Mouse (Mus musculus) naive thymus-derived CD4-positive, alpha-beta T cell, adult 5 months (primary cell): ENCODE results near the gene Xlr4c. TPM values are rescaled to one million over a fixed set of nuclear protein-coding genes. Genes with fewer than 3 reads are reported as not detected.

Experiments used
- polyA plus RNA-seq: library from polyadenylated mRNA; unstranded; fragments of 100-300 nt; shearing (Covaris generic); gene quantifications from one replicate; pipeline ENCODE4 v1.2.1, GENCODE M21; 2017

The Xlr4c gene
- 66.4 TPM for polyA plus RNA-seq

GRCm38 (mm10) chrX:73242821-73243325 is at the start of gene Xlr4c:
TSS of gene Xlr4c (minus strand) at chrX:73243130.

GRCm38 (mm10) chrX:73265270-73265669 is 22.3 kb upstream of the Xlr4c start, which contains the start of gene Xlr3c:
TSS of gene Xlr3c (minus strand) at chrX:73265390.

GRCm38 (mm10) chrX:73227914-73228605 is 14.9 kb downstream of the Xlr4c start, which contains the start of gene F8a:
TSS of gene F8a (plus strand) at chrX:73228291.

GRCm38 (mm10) chrX:73213819-73214564 is 28.9 kb downstream of the Xlr4c start, which contains the start of gene Xlr4b:
TSS of gene Xlr4b (plus strand) at chrX:73214333.

GRCm38 (mm10) chrX:73191934-73192333 is 51.0 kb downstream of the Xlr4c start, which contains the start of gene Xlr3b:
TSS of gene Xlr3b (plus strand) at chrX:73192207.

Other genes with a start within 250 kb of the Xlr4c start
- gene Pnma5, start 206.0 kb downstream of the Xlr4c start, polyA plus RNA-seq: not detected
- not detected for gene Pnma3, start 178.3 kb downstream of the Xlr4c start, polyA plus RNA-seq
- 57.4 TPM for gene Xlr4a, start 160.7 kb downstream of the Xlr4c start, polyA plus RNA-seq
- gene Xlr3a, start 146.0 kb downstream of the Xlr4c start, polyA plus RNA-seq: 1.7 TPM
- gene Gm14685, start 126.1 kb downstream of the Xlr4c start, polyA plus RNA-seq: 0.17 TPM
- gene Xlr5b, start 94.3 kb downstream of the Xlr4c start, polyA plus RNA-seq: not detected
- gene DXBay18, start 93.7 kb downstream of the Xlr4c start, polyA plus RNA-seq: not detected
- gene Spin2d, start 66.1 kb downstream of the Xlr4c start, polyA plus RNA-seq: not detected
- gene Xlr3b, start 50.9 kb downstream of the Xlr4c start, polyA plus RNA-seq: 29.1 TPM
- 116 TPM for gene Xlr4b, start 28.8 kb downstream of the Xlr4c start, polyA plus RNA-seq
- gene F8a, start 14.8 kb downstream of the Xlr4c start, polyA plus RNA-seq: 21.3 TPM
- not detected for gene Xlr3c, start 22.3 kb upstream of the Xlr4c start, polyA plus RNA-seq
- gene Xlr5a, start 49.8 kb upstream of the Xlr4c start, polyA plus RNA-seq: not detected
- not detected for gene Xlr5c, start 49.8 kb upstream of the Xlr4c start, polyA plus RNA-seq
- gene Gm45015, start 93.7 kb upstream of the Xlr4c start, polyA plus RNA-seq: not detected
- 10.5 TPM for gene Zfp275, start 99.5 kb upstream of the Xlr4c start, polyA plus RNA-seq
- gene Gm18336, start 155.6 kb upstream of the Xlr4c start, polyA plus RNA-seq: not detected
- not detected for gene Zfp92, start 168.0 kb upstream of the Xlr4c start, polyA plus RNA-seq
- gene Trex2, start 192.2 kb upstream of the Xlr4c start, polyA plus RNA-seq: not detected
- 31.1 TPM for gene Haus7, start 215.9 kb upstream of the Xlr4c start, polyA plus RNA-seq
- not detected for gene Bgn, start 240.5 kb upstream of the Xlr4c start, polyA plus RNA-seq